18 mouse cellular contexts compared by ENCODE assay signal in genomic region chr7:111966716-111967115, GRCm38 (mm10).
"Had no signal": no experiment of that assay in that cellular context is flagged by ENCODE, and none has a peak within 500 bp of the region (broad histone marks: within the 10 kb centered on the region; RNA-seq: fewer than 3 reads in every experiment).

No protein-coding gene starts in this region.

- H3K27me3 ChIP-seq: liver, embryonic 13.5 days; lung, embryonic 15.5 days; midbrain, embryonic 15.5 days; neural tube, embryonic 12.5 days had no signal

- H3K36me3 ChIP-seq: kidney, embryonic 15.5 days; limb, embryonic 12.5 days; liver, embryonic 13.5 days; lung, embryonic 15.5 days; midbrain, embryonic 15.5 days; neural tube, embryonic 12.5 days had no signal

- ATAC-seq: intestine, embryonic 16.5 days; liver, postnatal 0 days; midbrain, embryonic 15.5 days had no signal

- H3K9me3 ChIP-seq: kidney, embryonic 15.5 days; limb, embryonic 12.5 days; liver, embryonic 13.5 days; lung, embryonic 15.5 days; megakaryocyte, embryonic 14.5 days; midbrain, embryonic 15.5 days; neural tube, embryonic 12.5 days had no signal

- H3K4me2 ChIP-seq: kidney, embryonic 15.5 days; limb, embryonic 12.5 days; liver, embryonic 13.5 days; lung, embryonic 15.5 days; midbrain, embryonic 11.5 days; midbrain, embryonic 15.5 days; neural tube, embryonic 12.5 days had no signal

- H3K4me1 ChIP-seq: kidney, embryonic 15.5 days; limb, embryonic 12.5 days; liver, embryonic 13.5 days; lung, embryonic 15.5 days; megakaryocyte, embryonic 14.5 days; midbrain, embryonic 15.5 days; neural tube, embryonic 12.5 days had no signal

- DNase-seq: kidney, adult 2 months; kidney, postnatal 14 days; liver; liver, embryonic 13.5 days; liver, postnatal 0 days; lung, postnatal 14 days; thymus, adult 2 months; thymus, postnatal 36 days had no signal

- H3K27ac ChIP-seq: kidney, embryonic 15.5 days; limb, embryonic 12.5 days; liver, embryonic 13.5 days; lung, embryonic 15.5 days; macrophage; midbrain, embryonic 15.5 days; neural tube, embryonic 12.5 days; stomach, postnatal 0 days had no signal

- H3K9ac ChIP-seq: kidney, embryonic 15.5 days; limb, embryonic 12.5 days; liver, embryonic 13.5 days; liver, postnatal 0 days; lung, embryonic 15.5 days; midbrain, embryonic 15.5 days; neural tube, embryonic 12.5 days had no signal

- H3K4me3 ChIP-seq: kidney, embryonic 15.5 days; limb, embryonic 12.5 days; liver, embryonic 13.5 days; lung, embryonic 15.5 days; megakaryocyte, embryonic 14.5 days; midbrain, embryonic 15.5 days; neural tube, embryonic 12.5 days had no signal
